Mouse (Mus musculus) MEL (cell line): ENCODE measurements around the gene Eef2.

Experiments
- CTCF ChIP-seq, 3 experiments: IDR thresholded peaks in 2 of 3; conservative IDR thresholded peaks in 1 of 3; 2 replicates each; pipeline ENCODE4 v1.5.1; 2011 to 2012; ENCODE audit warnings: low read length in 3 of 3, low read depth in 2 of 3, mild to moderate bottlenecking in 2 of 3, improper control_type of control experiment in 1 of 3, inconsistent platforms in 1 of 3, mixed read lengths in 1 of 3, moderate library complexity in 1 of 3; ENCODE audit not compliant: control insufficient read depth in 1 of 3, insufficient read depth in 1 of 3, poor library complexity in 1 of 3, severe bottlenecking in 1 of 3
- EP300 ChIP-seq, 2 experiments: IDR thresholded peaks; 2 replicates each; pipeline ENCODE4 v1.6.1; 2011; ENCODE audit warnings: improper control_type of control experiment in 2 of 2, low read length in 2 of 2, low read depth in 1 of 2, mild to moderate bottlenecking in 1 of 2
- GABPA ChIP-seq: IDR thresholded peaks from 2 replicates; pipeline ENCODE4 v1.6.1; 2012; ENCODE audit warnings: low read depth, mild to moderate bottlenecking, inconsistent platforms, low read length, improper control_type of control experiment, moderate library complexity
- JUND ChIP-seq: IDR thresholded peaks from 2 replicates; pipeline ENCODE4 v1.6.1; 2011; ENCODE audit warnings: low read depth, mild to moderate bottlenecking, improper control_type of control experiment, low read length
- MYB ChIP-seq: IDR thresholded peaks from 2 replicates; pipeline ENCODE4 v1.6.1; 2011; ENCODE audit warnings: mild to moderate bottlenecking, low read depth, low read length, improper control_type of control experiment
- TBP ChIP-seq: IDR thresholded peaks from 2 replicates; pipeline ENCODE4 v1.8.0; 2011; ENCODE audit warnings: low read depth, low read length, improper control_type of control experiment
- USF1 ChIP-seq: IDR thresholded peaks from 2 replicates; pipeline ENCODE4 v1.6.1; 2014; ENCODE audit warnings: low read depth, mild to moderate bottlenecking, inconsistent platforms, low read length, improper control_type of control experiment, moderate library complexity
- USF2 ChIP-seq, 2 experiments: IDR thresholded peaks; 2 replicates each; pipeline ENCODE4 v1.6.1; 2011 to 2012; ENCODE audit warnings: improper control_type of control experiment in 2 of 2, low read length in 2 of 2, borderline replicate concordance in 1 of 2, inconsistent platforms in 1 of 2, low read depth in 1 of 2, mild to moderate bottlenecking in 1 of 2; ENCODE audit not compliant: insufficient read depth in 1 of 2
- ZNF384 ChIP-seq: IDR thresholded peaks from 2 replicates; pipeline ENCODE4 v1.6.1; 2012; ENCODE audit warnings: low read depth, mild to moderate bottlenecking, inconsistent platforms, low read length, improper control_type of control experiment

DNA sequence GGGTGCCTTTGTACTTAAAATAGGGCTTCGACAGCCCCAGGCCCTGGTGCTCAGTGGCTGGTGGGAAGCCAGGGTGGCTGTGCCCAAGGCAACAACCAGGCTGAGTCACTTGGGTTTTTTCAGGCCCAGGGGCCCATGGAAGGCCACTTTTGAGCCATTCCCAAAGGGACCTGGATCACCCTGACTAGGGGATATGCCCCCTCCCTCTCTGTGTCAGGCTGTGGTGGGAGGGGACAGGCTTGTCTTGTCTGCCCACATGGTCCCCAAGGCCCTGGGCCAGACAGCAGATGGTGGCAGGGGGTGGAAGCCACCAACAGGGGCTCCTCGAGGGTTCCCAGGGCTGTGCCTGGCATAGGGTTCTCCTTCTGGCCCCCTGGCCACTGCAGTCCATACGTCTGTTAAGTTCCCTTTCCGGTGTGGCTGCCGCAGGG is 33.9 kb upstream of the Eef2 start:
- TF ChIP-seq CTCF (IDR thresholded peaks at IDR 0.05 in 2 of 3, conservative IDR thresholded peaks at IDR 0.05 in 1 of 3; ENCODE audit: control insufficient read depth in 1 of 3, insufficient read depth in 1 of 3, low read depth in 2 of 3, low read length in 3 of 3, poor library complexity in 1 of 3, severe bottlenecking in 1 of 3): no peak
- TF ChIP-seq ZNF384: no peak
- TF ChIP-seq USF2 (IDR thresholded peaks at IDR 0.05; ENCODE audit: borderline replicate concordance in 1 of 2, insufficient read depth in 1 of 2, low read depth in 1 of 2, low read length in 2 of 2): no peak
- TF ChIP-seq USF1: no peak
- TF ChIP-seq GABPA: no peak
- TF ChIP-seq MYB: no peak
- no peak for TF ChIP-seq EP300 (IDR thresholded peaks at IDR 0.05; ENCODE audit: low read depth in 1 of 2, low read length in 2 of 2)
- TF ChIP-seq JUND: no peak
- no peak for TF ChIP-seq TBP
